Mouse (Mus musculus): Measurements from ENCODE around the gene Bsdc1.
"Not testable (repeated sequence)": the region's sequence is repeated elsewhere in the genome, so short reads cannot be mapped to it uniquely, and the experiment has no call there.

Gene Bsdc1

GRCm38 (mm10) chr4:129513891-129514290 is 52.5 kb downstream of the Bsdc1 start:
- DNase-seq: no peak

DNA sequence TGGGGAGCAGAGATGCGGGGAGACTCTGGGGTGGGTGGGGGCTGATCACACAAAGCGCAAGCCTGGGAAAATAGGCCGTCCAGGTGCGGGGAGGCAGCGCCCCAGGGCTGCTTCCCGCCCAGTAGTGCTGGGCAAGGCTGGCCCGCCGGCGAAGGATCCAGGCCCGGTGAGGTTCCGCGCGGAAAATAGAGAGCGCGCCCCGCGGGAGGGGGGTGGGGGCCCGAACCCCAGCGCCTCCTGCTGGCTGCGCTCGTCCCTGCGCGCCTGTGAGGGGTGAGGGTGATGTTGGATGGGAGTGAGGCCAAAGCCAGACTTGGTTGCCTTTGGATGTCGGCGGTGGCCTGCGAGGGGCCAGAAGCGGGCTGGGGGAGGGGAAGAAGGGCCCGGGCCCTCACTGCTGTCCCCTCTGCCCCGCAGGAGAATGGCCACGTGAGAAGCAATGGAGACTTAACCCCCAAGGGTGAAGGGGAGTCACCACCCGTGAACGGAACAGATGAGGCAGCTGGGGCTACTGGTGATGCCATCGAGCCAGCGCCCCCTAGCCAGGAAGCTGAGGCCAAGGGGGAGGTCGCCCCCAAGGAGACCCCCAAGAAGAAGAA is 53.0 kb downstream of the Bsdc1 start:
- DNase-seq: peak; percentile 85

- no peak for DNase-seq
These were observed 55.5 kb downstream of the Bsdc1 start for GRCm38 (mm10) chr4:129516925-129517324.

DNA sequence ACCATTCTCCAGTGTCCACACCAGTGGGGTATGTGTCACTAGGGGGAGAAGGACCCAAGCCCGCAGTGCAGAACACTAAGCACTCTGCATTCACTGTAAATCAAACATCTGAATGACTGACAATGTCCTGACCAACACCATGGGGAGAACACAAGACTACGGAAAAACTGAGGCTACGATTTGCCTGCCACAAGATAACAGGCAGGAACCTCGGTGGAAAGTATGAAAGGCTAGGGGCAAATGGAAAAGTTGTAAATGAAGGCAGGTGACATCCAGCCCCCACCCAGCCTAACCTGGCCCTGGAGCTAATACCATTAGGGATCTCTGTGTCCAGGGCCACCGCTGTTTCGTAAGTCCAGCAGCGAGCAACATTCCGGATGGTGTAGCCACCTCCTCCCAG is 57.1 kb downstream of the Bsdc1 start:
- no peak for DNase-seq

DNA sequence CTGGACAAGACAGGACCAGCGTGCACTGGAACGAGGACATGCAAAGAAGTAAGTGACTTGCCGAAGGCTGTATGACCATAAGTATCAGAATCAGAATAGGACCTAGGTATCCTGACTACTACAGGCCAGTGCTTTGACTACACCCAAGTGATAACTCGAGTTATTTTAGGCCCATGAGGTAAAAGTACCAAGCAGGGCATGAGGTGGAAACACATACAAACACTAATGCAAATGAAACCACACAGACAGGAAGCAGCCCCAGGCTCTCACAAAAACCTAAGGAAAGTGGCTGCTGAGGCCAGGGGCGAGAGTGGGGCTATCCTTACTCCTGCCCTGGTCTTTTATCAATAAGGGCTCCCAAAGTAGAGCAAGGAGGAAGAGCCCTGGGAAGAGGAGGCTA is 64.0 kb downstream of the Bsdc1 start:
- DNase-seq: no peak

DNA sequence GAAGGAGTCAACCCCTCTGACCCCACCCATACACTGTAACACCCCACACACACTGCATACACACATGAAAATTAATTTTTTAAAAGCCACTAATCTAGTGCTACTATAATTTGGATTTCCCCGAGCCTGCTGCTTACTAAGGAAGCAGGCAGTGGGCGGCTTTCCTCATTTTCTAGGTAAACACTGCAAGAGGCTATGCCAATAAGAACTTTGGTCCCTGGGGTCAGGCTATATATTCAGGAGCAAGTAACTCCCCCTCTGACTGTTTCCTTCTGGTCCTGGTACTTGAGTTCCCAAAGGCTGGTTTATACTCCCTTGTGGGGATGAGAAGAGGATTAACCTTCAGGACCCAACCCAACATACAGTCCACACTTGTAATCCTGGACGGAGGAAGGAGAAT is 64.5 kb downstream of the Bsdc1 start:
- no peak for DNase-seq

DNA sequence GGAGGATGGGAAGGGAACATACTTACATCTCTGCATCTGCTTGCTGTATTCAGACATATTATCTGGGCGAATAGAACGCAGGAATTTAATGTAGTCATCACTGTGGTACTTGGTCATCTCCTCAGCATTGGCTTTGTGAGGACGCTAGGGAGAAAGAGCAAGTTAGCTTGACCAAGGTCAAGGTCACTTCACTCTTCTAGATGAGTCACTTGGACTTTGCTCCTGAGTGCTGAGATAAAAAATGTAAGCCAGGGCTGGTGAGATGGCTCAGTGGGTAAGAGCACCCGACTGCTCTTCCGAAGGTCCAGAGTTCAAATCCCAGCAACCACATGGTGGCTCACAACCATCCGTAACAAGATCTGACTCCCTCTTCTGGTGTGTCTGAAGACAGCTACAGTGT is 67.5 kb downstream of the Bsdc1 start:
- not testable (repeated sequence) for DNase-seq
